Mouse (Mus musculus) cortical plate, adult 2 months (tissue): ENCODE data around the gene Slc30a3.

ENCODE experiments used
- CTCF ChIP-seq: fragments of 200-500 bp; IDR thresholded peaks from 2 replicates; pipeline ENCODE4 v1.5.1; 2011; ENCODE audit warnings: mild to moderate bottlenecking, control low read depth, low read length; ENCODE audit not compliant: insufficient read depth; ENCODE audit errors: extremely low read depth
- POLR2A ChIP-seq: fragments of 200-500 bp; IDR thresholded peaks from 2 replicates; pipeline ENCODE4 v1.6.1; 2011; ENCODE audit warnings: mild to moderate bottlenecking, low read length, control low read depth; ENCODE audit not compliant: insufficient read depth; ENCODE audit errors: extremely low read depth

- TF ChIP-seq CTCF (no peak), POLR2A (no peak)
These were observed 12.1 kb downstream of the Slc30a3 start for GRCm38 (mm10) chr5:31095711-31096480.
